Mouse (Mus musculus) erythroblast, embryonic 14.5 days (primary cell): ENCODE measurements at regions not wholly inside any gene's neighbourhood (a gene's known extent, or its start where the extent isn't known, plus 50 kb on each side); places are given as distances from the start of the nearest gene placed in this dataset.

ENCODE experiments used
- GATA1 ChIP-seq: IDR thresholded peaks from 2 replicates; pipeline ENCODE4 v1.6.1; 2012; ENCODE audit warnings: low read length, inconsistent platforms, mixed read lengths
- TAL1 ChIP-seq: IDR thresholded peaks from 3 replicates; pipeline ENCODE4 v1.6.1; 2012; ENCODE audit warnings: low read length, inconsistent platforms, mixed read lengths

GRCm38 (mm10) chr6:140306811-140307558 is 116.9 kb upstream of the Plekha5 start:
- TF ChIP-seq TAL1 (no peak), GATA1 (no peak)
